Mouse (Mus musculus) c-Kit-positive CD71-negative TER-119-negative erythroid progenitor cells, embryonic 14.5 days (primary cell): ENCODE data around the gene Prr5.
"Not testable (repeated sequence)": the region's sequence is repeated elsewhere in the genome, so short reads cannot be mapped to it uniquely, and the experiment has no call there.

ENCODE experiments used
- DNase-seq: peaks from one replicate; pipeline ENCODE4 v3.0.0-alpha.2; 2013; ENCODE audit warnings: low read depth

Gene Prr5

GRCm38 (mm10) chr15:84714730-84715129 lies 45.3 kb downstream of the Prr5 start:
- DNase-seq, result peak; percentile 44

GRCm38 (mm10) chr15:84715132-84715531 lies 45.7 kb downstream of the Prr5 start:
- DNase-seq, result no peak

DNA sequence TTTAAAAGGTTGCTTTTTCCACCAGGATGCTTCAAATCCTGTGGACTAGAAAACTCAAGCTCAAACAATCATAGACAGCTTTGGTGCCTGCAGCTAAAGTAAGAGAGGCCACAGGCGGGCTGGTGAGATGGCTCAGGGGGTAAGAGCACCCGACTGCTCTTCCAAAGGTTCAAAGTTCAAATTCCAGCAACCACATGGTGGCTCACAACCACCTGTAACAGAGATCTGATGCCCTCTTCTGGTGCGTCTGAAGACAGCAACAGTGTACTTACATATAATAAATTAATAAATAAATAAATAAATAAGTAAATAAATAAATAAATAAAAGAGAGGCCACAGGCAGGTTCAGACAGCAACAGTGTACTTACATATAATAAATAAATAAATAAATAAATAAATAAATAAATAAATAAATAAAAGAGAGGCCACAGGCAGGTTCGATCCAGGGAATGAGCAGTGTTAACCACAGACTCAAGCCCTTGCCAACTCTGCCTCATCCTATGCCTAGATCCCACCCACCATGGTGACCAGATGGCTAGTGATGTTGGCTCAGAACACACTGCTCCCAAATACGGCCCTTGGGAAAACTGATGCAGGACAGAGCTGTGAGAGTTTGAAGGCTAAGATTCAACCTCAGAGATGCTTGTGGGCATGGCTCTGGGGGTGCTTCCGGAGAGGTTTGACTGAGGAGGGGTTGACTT lies 48.3 kb downstream of the Prr5 start:
- DNase-seq, result not testable (repeated sequence)

- DNase-seq, result no peak
These were observed 49.4 kb downstream of the Prr5 start for GRCm38 (mm10) chr15:84718785-84719184.

DNA sequence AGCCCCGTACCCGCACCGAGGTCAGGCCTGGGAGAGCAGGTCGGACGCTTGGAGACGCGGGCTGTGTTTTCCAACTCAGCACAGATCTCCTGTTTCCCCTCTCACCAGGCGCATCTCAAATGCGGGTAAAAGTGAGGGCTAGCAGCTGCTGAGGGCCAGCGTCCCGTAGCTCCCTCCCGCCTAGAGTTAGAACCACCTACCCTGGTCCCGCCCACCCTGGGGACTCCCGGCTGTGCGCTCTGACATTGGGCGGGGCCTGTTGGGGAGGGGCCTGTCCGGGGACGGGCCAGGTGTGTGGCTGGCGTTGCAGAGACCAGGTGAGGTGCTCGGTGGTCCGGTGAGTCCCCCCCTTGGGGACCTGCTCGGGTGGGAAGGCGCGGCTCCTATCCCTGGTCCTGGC lies 50.4 kb downstream of the Prr5 start, which contains the start of gene Arhgap8:
Gene Arhgap8, plus strand, starts transcription at position 262 of the 400 bp plus-strand sequence.
- DNase-seq, result no peak

DNA sequence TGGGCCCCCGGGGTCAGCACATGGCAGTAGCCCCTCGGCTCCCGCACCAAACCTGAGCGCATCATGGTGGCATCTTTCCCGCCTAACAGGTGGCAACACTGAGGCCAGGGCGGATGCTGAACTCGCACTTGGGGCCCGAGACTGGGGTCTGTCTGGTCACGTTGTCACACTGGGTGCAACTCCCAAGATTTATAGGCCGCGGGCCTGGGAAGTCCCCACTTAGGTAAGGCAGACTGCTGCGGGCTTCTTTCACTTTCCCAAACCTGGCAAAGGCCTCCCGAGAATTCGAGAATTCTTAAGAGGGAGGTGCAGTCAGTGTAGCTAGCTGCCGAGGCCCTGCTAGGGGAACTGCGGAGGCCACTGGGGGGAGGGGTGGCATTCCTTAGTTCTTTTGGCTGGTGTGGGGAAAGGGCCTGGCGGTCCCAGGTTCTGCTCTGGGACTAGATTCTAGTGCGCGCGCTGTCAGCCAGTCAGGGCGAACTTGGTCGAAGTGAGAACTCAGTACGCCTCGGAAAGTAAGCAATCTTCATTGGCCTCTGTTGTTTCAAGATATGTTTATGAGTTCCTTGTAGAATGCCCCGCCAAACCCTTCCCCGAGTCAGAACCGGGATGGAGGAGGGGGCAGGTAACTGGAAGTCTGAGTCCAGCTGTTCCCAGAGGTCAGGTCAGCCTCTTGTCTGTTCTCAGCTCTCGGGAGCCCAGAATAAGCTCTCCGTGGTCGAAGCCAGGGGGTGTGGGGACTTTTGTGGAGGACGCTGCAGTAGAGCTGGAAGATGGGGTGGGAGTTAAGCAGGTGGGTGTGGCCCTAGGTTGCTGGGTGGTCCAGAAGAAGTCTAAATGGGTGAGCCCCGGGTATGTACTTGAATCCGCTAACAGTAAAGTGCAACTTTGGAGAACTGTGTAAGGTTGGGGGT lies 51.1 kb downstream of the Prr5 start:
- no peak for DNase-seq

DNA sequence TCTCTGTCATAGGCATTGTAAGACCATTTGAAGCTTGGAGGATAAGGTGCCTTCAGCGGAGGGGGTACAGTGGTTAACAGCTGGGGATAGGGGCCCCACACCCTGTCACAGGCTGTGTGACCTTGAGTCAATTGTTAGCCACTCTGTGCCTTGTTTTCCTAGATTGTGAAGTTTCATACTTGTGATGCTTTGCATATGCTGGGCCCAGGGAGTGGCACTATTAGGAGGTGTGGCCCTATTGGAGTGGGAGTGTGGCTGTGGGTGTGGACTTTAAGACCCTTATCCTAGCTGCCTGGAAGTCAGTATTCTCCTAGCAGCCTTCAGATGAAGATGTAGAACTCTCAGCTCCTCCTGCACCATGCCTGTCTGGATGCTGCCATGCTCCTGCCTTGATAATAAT lies 54.2 kb downstream of the Prr5 start:
- DNase-seq, result not testable (repeated sequence)

DNA sequence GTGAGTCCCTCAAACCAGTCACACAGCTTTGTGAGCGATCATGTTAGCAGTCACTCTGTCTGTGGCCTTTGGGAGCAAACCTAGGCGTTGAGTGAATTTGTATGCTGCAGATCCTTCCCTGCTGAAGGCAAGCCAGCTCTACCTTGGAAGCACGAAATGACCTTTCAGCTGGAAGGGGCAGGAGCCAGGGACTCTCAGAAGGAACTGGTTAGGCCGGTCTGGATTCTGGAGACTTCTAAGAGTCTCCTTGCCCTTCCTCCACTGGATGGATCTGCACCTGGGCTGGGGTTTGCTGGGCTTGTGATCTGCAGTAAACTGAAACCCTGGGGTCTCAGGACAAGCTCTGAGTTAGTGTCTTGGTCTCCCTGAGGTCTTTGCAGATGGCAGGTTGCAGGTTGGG lies 54.8 kb downstream of the Prr5 start:
- no peak for DNase-seq

DNA sequence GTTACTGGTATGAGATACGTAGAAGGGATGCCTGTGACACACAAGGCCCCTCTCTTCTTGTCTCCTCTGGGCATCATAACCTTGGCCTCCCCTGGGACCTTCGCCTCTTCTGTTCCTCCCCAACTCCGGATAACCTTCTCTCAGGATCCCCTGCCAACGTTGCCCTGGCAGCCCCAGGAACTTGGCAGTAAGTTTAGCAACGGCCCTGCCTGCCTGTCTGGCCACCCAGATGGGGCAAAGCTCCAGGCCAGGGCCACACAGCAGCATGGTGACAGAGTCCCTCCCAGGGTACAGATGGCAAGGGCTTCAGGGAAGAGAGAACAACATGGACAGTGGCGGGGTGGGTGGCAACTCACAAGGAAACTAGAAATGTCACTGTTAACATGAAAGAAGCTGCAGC lies 60.3 kb downstream of the Prr5 start:
- DNase-seq, result no peak

GRCm38 (mm10) chr15:84730893-84731292 lies 61.5 kb downstream of the Prr5 start:
- DNase-seq, result no peak

- no peak for DNase-seq
These were observed 62.4 kb downstream of the Prr5 start for GRCm38 (mm10) chr15:84731676-84732424.

GRCm38 (mm10) chr15:84732425-84732749 lies 63.0 kb downstream of the Prr5 start:
- no peak for DNase-seq

GRCm38 (mm10) chr15:84736346-84736993 lies 67.0 kb downstream of the Prr5 start:
- no peak for DNase-seq

DNA sequence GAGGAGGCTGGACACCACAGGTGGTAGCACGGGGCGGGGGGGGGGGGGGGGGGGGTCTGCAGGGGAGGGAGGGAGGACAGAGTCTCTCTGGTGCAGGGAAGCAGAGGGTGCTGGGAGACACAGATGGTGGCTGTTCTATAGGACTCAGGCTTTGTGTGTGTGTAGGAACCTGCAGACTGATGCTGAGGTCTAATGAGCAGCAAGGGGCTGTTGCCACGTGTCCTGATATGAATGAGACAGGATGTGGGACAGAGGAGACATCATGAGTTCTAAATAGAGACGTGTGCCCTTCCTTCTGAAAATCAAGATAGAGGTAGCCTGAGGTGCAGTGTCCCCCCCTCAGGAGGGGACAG lies 67.5 kb downstream of the Prr5 start:
- DNase-seq, result no peak

GRCm38 (mm10) chr15:84738246-84738645 lies 68.8 kb downstream of the Prr5 start:
- no peak for DNase-seq

GRCm38 (mm10) chr15:84741573-84741972 lies 72.2 kb downstream of the Prr5 start:
- no peak for DNase-seq

GRCm38 (mm10) chr15:84743347-84743746 lies 73.9 kb downstream of the Prr5 start:
- DNase-seq, result no peak

DNA sequence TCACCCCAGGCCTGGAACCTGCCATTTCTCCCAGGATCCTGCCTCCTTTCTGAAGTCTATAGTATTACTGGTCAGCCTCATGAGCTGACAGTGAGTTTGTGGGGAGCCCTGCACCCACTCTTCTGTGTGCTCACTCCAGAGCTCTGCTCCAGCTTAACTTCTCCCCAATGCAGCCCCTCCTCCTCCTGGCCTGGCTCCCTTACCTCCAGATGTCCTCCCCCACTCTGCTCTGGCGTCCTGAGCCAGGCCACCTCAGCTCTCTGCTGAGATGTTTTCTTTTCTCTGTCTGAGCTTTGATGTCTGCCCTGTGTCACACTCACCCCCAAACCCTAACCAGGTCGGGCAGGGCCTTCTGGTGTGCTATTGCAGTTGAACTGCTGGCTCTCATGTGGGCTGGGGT lies 74.9 kb downstream of the Prr5 start:
- no peak for DNase-seq

DNA sequence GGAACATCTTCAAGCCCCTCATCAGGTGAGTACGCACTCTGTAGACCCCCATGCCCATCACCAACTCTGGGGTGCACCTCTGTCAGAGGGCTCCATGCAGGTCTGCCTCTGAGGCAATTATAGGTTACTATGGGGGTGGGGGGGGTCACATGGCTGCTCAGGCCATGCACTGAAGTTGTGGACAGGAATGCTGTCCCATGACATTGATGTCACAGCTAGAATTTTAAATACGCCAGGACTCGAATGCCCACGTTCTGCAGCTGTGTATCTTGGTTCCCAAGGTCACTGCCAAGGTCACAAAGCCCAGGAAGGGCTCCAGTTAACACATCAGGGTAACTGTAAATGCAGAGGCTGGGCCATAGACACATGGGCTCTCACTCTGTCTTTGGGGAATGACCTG lies 76.4 kb downstream of the Prr5 start:
- no peak for DNase-seq
